Mouse (Mus musculus) layer of hippocampus, postnatal 10 days (tissue): Measurements from ENCODE around the gene Nutf2. TPM values are rescaled to one million over a fixed set of nuclear protein-coding genes. Genes with fewer than 3 reads are reported as not detected.

Experiments
- total RNA-seq, 2 experiments: library from RNA; stranded (reverse); gene quantifications; 2 replicates each; pipeline ENCODE4 v1.2.3; 2021

The Nutf2 gene
- total RNA-seq, 2 experiments from 2014 or later: 23.3 to 42.6 TPM

Other genes with a start within 250 kb of the Nutf2 start
- gene Ctcf, start 224.0 kb upstream of the Nutf2 start, total RNA-seq: 10 to 100 TPM; 63.6 to 67.7 TPM
- gene Agrp, start 223.2 kb upstream of the Nutf2 start, total RNA-seq: not detected
- 10 to 100 TPM; 48.6 to 52.4 TPM for gene Carmil2, start 174.3 kb upstream of the Nutf2 start, total RNA-seq
- 10 to 100 TPM; 45.4 to 49.4 TPM for gene Acd, start 159.5 kb upstream of the Nutf2 start, total RNA-seq
- 10 to 100 TPM; 38.6 to 39.7 TPM for gene Pard6a, start 159.4 kb upstream of the Nutf2 start, total RNA-seq
- gene 4933405L10Rik, start 152.9 kb upstream of the Nutf2 start, total RNA-seq: not detected
- gene Enkd1, start 152.4 kb upstream of the Nutf2 start, total RNA-seq: 10 to 100 TPM; 11.3 to 13.2 TPM
- 10 to 100 TPM; 25.2 to 30.7 TPM for gene Gfod2, start 101.9 kb upstream of the Nutf2 start, total RNA-seq
- gene Ranbp10, start 33.2 kb upstream of the Nutf2 start, total RNA-seq: 10 to 100 TPM; 23.6 to 25.0 TPM
- gene Tsnaxip1, start 32.8 kb upstream of the Nutf2 start, total RNA-seq: under 1 TPM; 0.33 to 0.53 TPM
- 10 to 100 TPM; 23.9 to 25.4 TPM for gene Cenpt, start 7.3 kb upstream of the Nutf2 start, total RNA-seq
- 10 to 100 TPM; 32.1 to 34.2 TPM for gene Thap11, start 5.4 kb upstream of the Nutf2 start, total RNA-seq
- 10 to 100 TPM; 59.5 to 63.9 TPM for gene Edc4, start 20.3 kb downstream of the Nutf2 start, total RNA-seq
- 1 to 10 TPM in 1 of 2 experiments, under 1 TPM in 1; 0.66 to 1.5 TPM for gene Nrn1l, start 33.0 kb downstream of the Nutf2 start, total RNA-seq
- gene Pskh1, start 39.9 kb downstream of the Nutf2 start, total RNA-seq: 1 to 10 TPM; 8.1 to 8.3 TPM
- under 1 TPM; 0.85 to 0.91 TPM for gene Ctrl, start 73.3 kb downstream of the Nutf2 start, total RNA-seq
- gene Psmb10, start 77.9 kb downstream of the Nutf2 start, total RNA-seq: 10 to 100 TPM; 70.2 to 82.5 TPM
- 10 to 100 TPM; 30.1 to 30.7 TPM for gene Lcat, start 82.8 kb downstream of the Nutf2 start, total RNA-seq
- 10 to 100 TPM; 28.3 to 32.2 TPM for gene Slc12a4, start 105.5 kb downstream of the Nutf2 start, total RNA-seq
- not detected for gene Dpep3, start 118.8 kb downstream of the Nutf2 start, total RNA-seq
- gene Dus2, start 130.8 kb downstream of the Nutf2 start, total RNA-seq: 10 to 100 TPM; 20.9 to 21.5 TPM
- gene Dpep2nb, start 145.4 kb downstream of the Nutf2 start, total RNA-seq: not detected
- gene Ddx28, start 151.3 kb downstream of the Nutf2 start, total RNA-seq: 10 to 100 TPM; 12.7 to 14.7 TPM
- gene Nfatc3, start 198.3 kb downstream of the Nutf2 start, total RNA-seq: 1 to 10 TPM; 9.9 TPM